Mouse (Mus musculus): ENCODE data around the gene Acvr1b. TPM values are rescaled to one million over a fixed set of nuclear protein-coding genes. Genes with fewer than 3 reads are reported as not detected.

The Acvr1b gene
- polyA plus RNA-seq, 1 experiment from 2014 or later, result 4.2 TPM

DNA sequence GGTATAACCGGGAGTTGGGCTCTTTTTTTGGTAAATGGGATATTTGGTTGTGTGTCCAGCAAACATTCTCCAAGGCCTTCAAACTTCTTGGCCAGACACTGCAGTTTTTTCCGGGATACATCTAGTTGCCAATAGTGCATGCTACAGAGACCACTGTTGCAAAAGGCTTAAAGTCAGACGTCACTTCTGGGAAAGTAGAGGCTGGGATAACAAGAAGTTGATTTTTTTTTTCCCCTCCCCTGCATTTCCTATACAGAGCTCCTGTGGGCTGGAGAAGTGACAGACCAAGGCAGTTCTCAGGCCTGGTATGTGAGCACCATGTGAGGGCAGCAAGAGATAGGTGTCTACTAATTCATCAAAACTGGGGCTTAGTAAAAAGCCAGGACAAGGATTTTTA lies 2.4 kb downstream of the Acvr1b start:
- H3K4me2 ChIP-seq, result peak overlapping the region; percentile 85
- ATAC-seq (replicated peaks; ENCODE audit: low FRiP score) (no peak), DNase-seq (ENCODE audit: low spot score) (no peak)
- WGBS, result 29% methylated on average over 3 of the region's 3 CpGs
- no peak overlapping the region for H3K4me3 ChIP-seq (ENCODE audit: low read depth, low read length)
- H3K9me3 ChIP-seq (ENCODE audit: control insufficient read depth, low read length), result no peaks in the 10 kb centered on the region
- no peaks in the 10 kb centered on the region for H3K27me3 ChIP-seq (replicated peaks; ENCODE audit: control insufficient read depth, insufficient read depth, low read length)
- no peaks in the 10 kb centered on the region for H3K36me3 ChIP-seq (ENCODE audit: control insufficient read depth, insufficient read depth, low read length)
- no peak overlapping the region for H3K9ac ChIP-seq (ENCODE audit: low read depth, low read length)
- peaks cover 47% of the 10 kb centered on the region for H3K4me1 ChIP-seq (replicated peaks; ENCODE audit: control insufficient read depth, insufficient read depth, low read length)
- H3K27ac ChIP-seq (ENCODE audit: low read depth, low read length), result no peak overlapping the region

DNA sequence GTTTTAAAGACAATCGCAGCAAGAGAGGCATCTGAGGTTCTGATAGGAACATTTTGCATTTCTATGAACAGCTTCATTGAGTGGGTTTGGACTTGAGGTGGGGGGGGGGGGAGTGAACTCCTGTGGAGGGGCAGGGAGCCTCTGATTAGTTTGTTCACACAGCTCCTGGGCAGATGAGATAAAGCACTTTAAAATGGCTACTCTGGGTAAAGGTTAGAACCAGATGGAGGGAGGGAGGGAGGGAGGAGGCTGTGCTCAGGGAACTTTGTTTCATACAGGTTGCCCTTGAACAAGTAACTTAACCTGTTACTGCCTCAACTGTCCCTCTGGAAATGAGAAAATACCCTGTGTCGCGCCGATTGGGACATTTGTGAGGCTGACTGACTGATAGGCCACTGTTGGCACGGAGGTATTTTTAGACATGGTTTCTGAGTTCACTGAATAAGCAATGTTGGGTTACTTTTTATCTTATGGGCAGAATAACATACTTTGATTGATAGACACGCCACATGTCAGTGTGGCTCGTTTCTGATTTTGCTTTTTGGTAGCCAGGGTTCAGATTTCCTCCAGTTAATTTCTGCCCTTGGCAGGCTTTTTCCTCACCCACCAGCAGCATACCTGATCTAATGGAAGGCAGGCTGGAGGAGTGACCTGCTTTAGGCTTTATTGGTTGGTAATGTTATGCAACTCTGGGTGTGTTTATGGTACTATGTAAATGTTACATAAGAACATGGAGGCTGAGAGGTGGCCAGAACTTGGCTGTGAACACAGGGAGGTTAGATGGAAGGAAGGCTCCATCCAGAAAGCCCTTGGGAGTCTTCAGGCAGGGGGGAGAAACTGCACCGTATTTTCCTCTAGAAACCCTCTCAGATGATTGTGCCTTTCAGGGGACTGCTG lies 3.2 kb downstream of the Acvr1b start:
- no peak for DNase-seq (ENCODE audit: low spot score)
- Histone ChIP-seq H3K9me3 (ENCODE audit: control insufficient read depth, low read length) (no peaks in the 10 kb centered on the region), H3K4me1 (replicated peaks; ENCODE audit: control insufficient read depth, insufficient read depth, low read length) (peaks cover 49% of the 10 kb centered on the region), H3K4me2 (peak overlapping the region; percentile 85), H3K36me3 (ENCODE audit: control insufficient read depth, insufficient read depth, low read length) (no peaks in the 10 kb centered on the region), H3K9ac (ENCODE audit: low read depth, low read length) (no peak overlapping the region), H3K27me3 (replicated peaks; ENCODE audit: control insufficient read depth, insufficient read depth, low read length) (no peaks in the 10 kb centered on the region), H3K27ac (ENCODE audit: low read depth, low read length) (peak overlapping the region; percentile 60), H3K4me3 (ENCODE audit: low read depth, low read length) (no peak overlapping the region)
- ATAC-seq (replicated peaks; ENCODE audit: low FRiP score), result peak; percentile 64
- whole genome bisulfite sequencing, result 27% methylated on average over 8 of the region's 8 CpGs

DNA sequence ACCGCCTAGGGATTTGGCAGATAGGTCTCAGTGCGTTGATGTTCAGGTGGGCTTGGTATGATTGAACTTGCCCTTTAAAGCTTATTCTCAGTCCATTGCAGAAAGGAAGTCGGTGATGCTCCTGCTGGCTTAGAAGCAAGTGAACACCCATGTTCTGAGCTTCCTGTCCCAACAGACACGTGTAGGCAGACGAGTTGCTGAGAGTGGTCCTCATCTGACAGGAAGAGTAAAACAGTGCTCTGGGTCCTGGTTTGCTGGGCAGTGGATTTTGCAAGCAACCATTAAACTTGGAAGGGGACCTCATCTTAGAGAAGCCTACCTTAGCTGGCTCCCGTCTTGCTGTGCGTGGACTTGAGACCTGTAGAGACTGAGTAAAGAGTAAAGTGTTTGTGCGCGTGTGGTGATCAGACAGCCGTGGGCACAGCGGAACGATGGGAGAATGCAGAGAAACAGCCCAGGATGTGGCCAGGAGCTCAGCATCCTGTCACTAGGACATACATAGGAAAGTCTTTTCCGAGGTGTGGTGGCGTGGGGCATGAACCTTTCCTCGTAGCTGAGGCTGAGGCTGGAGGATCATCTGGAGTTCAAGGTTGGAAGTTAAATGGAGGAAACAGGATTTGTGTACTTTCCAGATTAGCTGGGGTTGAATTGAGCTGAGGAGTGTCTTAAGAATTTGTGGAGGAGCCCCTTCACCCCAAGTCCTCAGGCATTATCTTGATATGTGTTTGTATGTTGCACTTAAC lies 6.7 kb downstream of the Acvr1b start:
- no peak overlapping the region for H3K9ac ChIP-seq (ENCODE audit: low read depth, low read length)
- H3K4me2 ChIP-seq, result no peak overlapping the region
- DNase-seq (ENCODE audit: low spot score), result no peak
- ATAC-seq (replicated peaks; ENCODE audit: low FRiP score), result no peak
- H3K27me3 ChIP-seq (replicated peaks; ENCODE audit: control insufficient read depth, insufficient read depth, low read length), result no peaks in the 10 kb centered on the region
- H3K36me3 ChIP-seq (ENCODE audit: control insufficient read depth, insufficient read depth, low read length), result no peaks in the 10 kb centered on the region
- 64% methylated on average over 15 of the region's 15 CpGs for WGBS
- peaks cover 37% of the 10 kb centered on the region for H3K4me1 ChIP-seq (replicated peaks; ENCODE audit: control insufficient read depth, insufficient read depth, low read length)
- H3K4me3 ChIP-seq (ENCODE audit: low read depth, low read length), result no peak overlapping the region
- H3K9me3 ChIP-seq (ENCODE audit: control insufficient read depth, low read length), result no peaks in the 10 kb centered on the region
- H3K27ac ChIP-seq (ENCODE audit: low read depth, low read length), result no peak overlapping the region

DNA sequence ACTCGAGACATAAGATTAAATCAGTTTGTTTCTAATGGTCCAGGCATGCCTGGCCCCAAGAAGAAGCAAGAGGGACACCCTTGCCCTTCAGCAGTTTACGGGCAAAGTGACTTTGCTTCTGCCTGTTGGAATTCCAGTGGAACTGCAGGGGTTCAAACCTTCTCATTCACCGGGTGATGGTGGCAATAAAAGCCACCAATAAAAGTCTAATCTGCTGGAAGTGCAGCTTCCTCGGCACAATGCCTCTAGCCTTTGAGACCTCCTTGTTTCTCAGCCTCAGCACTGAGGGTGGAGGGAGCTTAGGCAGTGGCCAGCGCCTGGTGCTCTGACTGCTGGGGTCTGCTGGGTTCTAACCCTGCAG lies 7.2 kb downstream of the Acvr1b start:
- 50% methylated on average over 5 of the region's 5 CpGs for WGBS
- H3K9ac ChIP-seq (ENCODE audit: low read depth, low read length), result peak overlapping the region; percentile 12; the same call in 1 of the 2 replicates

DNA sequence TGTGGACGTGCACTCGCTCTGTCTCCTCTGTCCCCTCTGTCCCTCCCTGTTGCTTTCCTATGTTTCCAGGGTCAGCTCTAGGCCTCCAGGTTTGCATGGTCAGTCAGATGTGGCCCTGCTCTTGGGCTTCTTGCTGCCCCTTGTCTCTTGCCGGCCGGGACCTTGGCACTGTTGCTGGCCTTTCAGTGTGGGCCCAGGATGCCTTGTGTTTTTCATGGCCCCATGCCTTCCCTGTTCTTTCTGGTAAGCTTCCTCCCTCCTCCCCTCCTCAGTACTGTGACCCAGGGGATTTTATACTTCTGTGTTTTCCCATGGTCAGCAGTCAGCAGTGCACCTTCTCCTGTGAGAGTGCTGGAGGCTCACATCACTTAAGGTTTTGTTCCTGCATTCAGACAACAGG lies 7.6 kb downstream of the Acvr1b start:
- H3K4me1 ChIP-seq (replicated peaks; ENCODE audit: control insufficient read depth, insufficient read depth, low read length), result peaks cover 27% of the 10 kb centered on the region
- ATAC-seq (replicated peaks; ENCODE audit: low FRiP score), result no peak
- peak overlapping the region; percentile 12; the same call in 1 of the 2 replicates for H3K9ac ChIP-seq (ENCODE audit: low read depth, low read length)
- 63% methylated on average over 4 of the region's 4 CpGs for WGBS
- H3K4me3 ChIP-seq (ENCODE audit: low read depth, low read length), result no peak overlapping the region
- no peaks in the 10 kb centered on the region for H3K27me3 ChIP-seq (replicated peaks; ENCODE audit: control insufficient read depth, insufficient read depth, low read length)
- H3K9me3 ChIP-seq (ENCODE audit: control insufficient read depth, low read length), result no peaks in the 10 kb centered on the region
- no peak overlapping the region for H3K27ac ChIP-seq (ENCODE audit: low read depth, low read length)
- H3K36me3 ChIP-seq (ENCODE audit: control insufficient read depth, insufficient read depth, low read length), result no peaks in the 10 kb centered on the region
- no peak for DNase-seq (ENCODE audit: low spot score)
- H3K4me2 ChIP-seq, result no peak overlapping the region

More for the DNA sequence above, 7.2 kb downstream of the Acvr1b start:
- Histone ChIP-seq H3K9me3 (ENCODE audit: control insufficient read depth, low read length) (no peaks in the 10 kb centered on the region), H3K36me3 (ENCODE audit: control insufficient read depth, insufficient read depth, low read length) (no peaks in the 10 kb centered on the region), H3K4me3 (ENCODE audit: low read depth, low read length) (no peak overlapping the region), H3K27me3 (replicated peaks; ENCODE audit: control insufficient read depth, insufficient read depth, low read length) (no peaks in the 10 kb centered on the region), H3K4me1 (replicated peaks; ENCODE audit: control insufficient read depth, insufficient read depth, low read length) (peaks cover 31% of the 10 kb centered on the region), H3K27ac (ENCODE audit: low read depth, low read length) (no peak overlapping the region), H3K4me2 (no peak overlapping the region)
- ATAC-seq (replicated peaks; ENCODE audit: low FRiP score) (no peak), DNase-seq (ENCODE audit: low spot score) (no peak)

DNA sequence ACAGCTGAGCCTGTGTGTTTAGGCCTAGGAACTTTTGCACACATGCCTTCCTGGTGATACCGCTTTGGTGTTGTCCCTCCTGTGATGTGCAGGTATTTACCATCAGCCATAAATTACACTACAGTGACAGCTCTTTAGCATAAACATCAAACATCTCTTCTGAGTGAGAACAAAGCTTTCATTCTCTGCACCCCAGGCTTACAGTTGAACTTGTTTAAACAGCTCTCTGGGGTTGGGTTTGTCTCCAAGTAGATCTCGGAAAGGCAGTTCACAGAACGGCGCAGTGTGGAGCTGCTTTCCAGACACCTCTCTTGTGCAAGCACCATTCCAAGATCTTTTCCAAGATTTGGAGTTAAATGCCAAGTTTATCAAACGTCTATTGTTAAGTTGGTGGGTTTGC lies 8.8 kb downstream of the Acvr1b start:
- Histone ChIP-seq H3K27me3 (replicated peaks; ENCODE audit: control insufficient read depth, insufficient read depth, low read length) (no peaks in the 10 kb centered on the region), H3K4me1 (replicated peaks; ENCODE audit: control insufficient read depth, insufficient read depth, low read length) (peaks cover 15% of the 10 kb centered on the region), H3K9ac (ENCODE audit: low read depth, low read length) (no peak overlapping the region), H3K4me3 (ENCODE audit: low read depth, low read length) (no peak overlapping the region), H3K9me3 (ENCODE audit: control insufficient read depth, low read length) (no peaks in the 10 kb centered on the region), H3K27ac (ENCODE audit: low read depth, low read length) (no peak overlapping the region), H3K36me3 (ENCODE audit: control insufficient read depth, insufficient read depth, low read length) (no peaks in the 10 kb centered on the region), H3K4me2 (no peak overlapping the region)
- ATAC-seq (replicated peaks; ENCODE audit: low FRiP score) (no peak), DNase-seq (ENCODE audit: low spot score) (no peak)
- 68% methylated on average over 5 of the region's 5 CpGs for WGBS

DNA sequence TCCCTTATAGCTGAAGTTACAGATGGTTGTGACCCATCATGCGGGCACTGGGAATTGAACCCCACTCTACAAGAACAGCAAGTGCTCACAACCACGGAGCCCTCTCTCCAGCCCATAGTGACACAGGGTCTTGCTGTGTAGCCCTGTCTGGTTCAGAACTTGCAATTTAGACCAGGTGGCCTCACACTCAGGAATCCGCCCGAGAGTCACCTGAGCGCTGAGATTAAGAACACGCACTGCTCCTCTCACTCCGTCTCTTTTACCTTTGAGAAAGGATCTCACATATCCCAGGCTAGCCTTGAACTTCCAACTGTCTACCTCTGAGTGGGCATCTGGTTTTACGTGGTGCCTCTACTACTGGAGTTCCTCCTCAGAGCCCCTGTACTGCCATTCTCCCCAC lies 10.4 kb downstream of the Acvr1b start:
- Histone ChIP-seq H3K9me3 (ENCODE audit: control insufficient read depth, low read length) (no peaks in the 10 kb centered on the region), H3K4me3 (ENCODE audit: low read depth, low read length) (no peak overlapping the region), H3K36me3 (ENCODE audit: control insufficient read depth, insufficient read depth, low read length) (no peaks in the 10 kb centered on the region), H3K27me3 (replicated peaks; ENCODE audit: control insufficient read depth, insufficient read depth, low read length) (no peaks in the 10 kb centered on the region), H3K27ac (ENCODE audit: low read depth, low read length) (no peak overlapping the region), H3K4me2 (no peak overlapping the region), H3K4me1 (replicated peaks; ENCODE audit: control insufficient read depth, insufficient read depth, low read length) (peaks cover 13% of the 10 kb centered on the region), H3K9ac (ENCODE audit: low read depth, low read length) (no peak overlapping the region)
- DNase-seq (ENCODE audit: low spot score), result no peak
- ATAC-seq (replicated peaks; ENCODE audit: low FRiP score), result no peak
- 93% methylated on average over 8 of the region's 8 CpGs for WGBS

DNA sequence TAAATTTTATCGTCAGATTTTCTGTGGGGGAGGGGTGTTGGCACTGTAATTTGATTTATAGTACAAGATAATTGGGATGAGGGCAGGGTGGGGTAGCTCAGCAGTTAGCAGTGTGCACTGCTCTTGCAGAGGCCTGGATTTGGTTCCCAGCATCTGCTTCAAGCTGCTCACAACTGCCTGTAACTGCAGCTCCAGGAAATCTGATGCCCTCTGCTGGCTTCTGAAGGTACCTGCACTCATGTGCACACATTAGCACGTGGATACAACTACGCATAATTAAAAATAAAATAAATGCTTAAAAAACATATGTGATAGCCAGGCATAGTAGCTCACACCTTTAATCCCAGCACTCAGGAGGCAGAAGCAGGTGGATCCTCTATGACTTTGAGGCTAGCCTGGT lies 11.7 kb downstream of the Acvr1b start:
- H3K4me1 ChIP-seq (replicated peaks; ENCODE audit: control insufficient read depth, insufficient read depth, low read length), result peaks cover 21% of the 10 kb centered on the region
- no peak for ATAC-seq (replicated peaks; ENCODE audit: low FRiP score)
- no peaks in the 10 kb centered on the region for H3K27me3 ChIP-seq (replicated peaks; ENCODE audit: control insufficient read depth, insufficient read depth, low read length)
- no peaks in the 10 kb centered on the region for H3K9me3 ChIP-seq (ENCODE audit: control insufficient read depth, low read length)
- H3K4me3 ChIP-seq (ENCODE audit: low read depth, low read length), result no peak overlapping the region
- DNase-seq (ENCODE audit: low spot score), result no peak
- no peak overlapping the region for H3K9ac ChIP-seq (ENCODE audit: low read depth, low read length)
- H3K36me3 ChIP-seq (ENCODE audit: control insufficient read depth, insufficient read depth, low read length), result no peaks in the 10 kb centered on the region
- 95% methylated on average over 3 of the region's 3 CpGs for WGBS
- H3K4me2 ChIP-seq, result no peak overlapping the region
- H3K27ac ChIP-seq (ENCODE audit: low read depth, low read length), result no peak overlapping the region

Data from liver, embryonic 11.5 days (tissue).